Mouse (Mus musculus): ENCODE results near the gene Idh3g. TPM values are rescaled to one million over a fixed set of nuclear protein-coding genes. Genes with fewer than 3 reads are reported as not detected.

Gene Idh3g
- polyA plus RNA-seq (2014; fragmentation: Illumina TruSeq; extraction: RNeasy Lipid Tissue Mini Kit (QIAGEN cat#74804); ENCODE audit: low read depth, low replicate concordance), result 64.4 TPM

GRCm38 (mm10) chrX:73786364-73787224, at the start of gene Idh3g, which contains the start of gene Ssr4:
Gene Idh3g, minus strand, starts transcription at chrX:73786897.
Gene Ssr4, plus strand, starts transcription at chrX:73787028.

GRCm38 (mm10) chrX:73824185-73825151, 37.8 kb upstream of the Idh3g start, which contains the start of gene Pdzd4:
Gene Pdzd4, minus strand, starts transcription at chrX:73824969.

GRCm38 (mm10) chrX:73774168-73774760, 12.4 kb downstream of the Idh3g start, which contains the start of gene Srpk3:
Gene Srpk3, plus strand, starts transcription at chrX:73774405.

GRCm38 (mm10) chrX:73756334-73757140, 30.2 kb downstream of the Idh3g start, which contains the start of gene Plxnb3:
Gene Plxnb3, plus strand, starts transcription at chrX:73757090.

Other genes starting within 250 kb of the Idh3g start
- not detected for gene Dusp9, start 147.5 kb downstream of the Idh3g start, polyA plus RNA-seq (2014; fragmentation: Illumina TruSeq; extraction: RNeasy Lipid Tissue Mini Kit (QIAGEN cat#74804); ENCODE audit: low read depth, low replicate concordance)
- not detected for gene Pnck, start 126.8 kb downstream of the Idh3g start, polyA plus RNA-seq (2014; fragmentation: Illumina TruSeq; extraction: RNeasy Lipid Tissue Mini Kit (QIAGEN cat#74804); ENCODE audit: low read depth, low replicate concordance)
- gene Slc6a8, start 113.7 kb downstream of the Idh3g start, polyA plus RNA-seq (2014; fragmentation: Illumina TruSeq; extraction: RNeasy Lipid Tissue Mini Kit (QIAGEN cat#74804); ENCODE audit: low read depth, low replicate concordance), result 67.8 TPM
- gene Bcap31, start 70.7 kb downstream of the Idh3g start, polyA plus RNA-seq (2014; fragmentation: Illumina TruSeq; extraction: RNeasy Lipid Tissue Mini Kit (QIAGEN cat#74804); ENCODE audit: low read depth, low replicate concordance), result 255 TPM
- gene Abcd1, start 70.3 kb downstream of the Idh3g start, polyA plus RNA-seq (2014; fragmentation: Illumina TruSeq; extraction: RNeasy Lipid Tissue Mini Kit (QIAGEN cat#74804); ENCODE audit: low read depth, low replicate concordance), result 2.3 TPM
- 0.12 TPM for gene Plxnb3, start 29.8 kb downstream of the Idh3g start, polyA plus RNA-seq (2014; fragmentation: Illumina TruSeq; extraction: RNeasy Lipid Tissue Mini Kit (QIAGEN cat#74804); ENCODE audit: low read depth, low replicate concordance)
- gene Srpk3, start 12.5 kb downstream of the Idh3g start, polyA plus RNA-seq (2014; fragmentation: Illumina TruSeq; extraction: RNeasy Lipid Tissue Mini Kit (QIAGEN cat#74804); ENCODE audit: low read depth, low replicate concordance), result not detected
- gene Ssr4, start 131 bp upstream of the Idh3g start, polyA plus RNA-seq (2014; fragmentation: Illumina TruSeq; extraction: RNeasy Lipid Tissue Mini Kit (QIAGEN cat#74804); ENCODE audit: low read depth, low replicate concordance), result 19.8 TPM
- 0.76 TPM for gene Pdzd4, start 38.1 kb upstream of the Idh3g start, polyA plus RNA-seq (2014; fragmentation: Illumina TruSeq; extraction: RNeasy Lipid Tissue Mini Kit (QIAGEN cat#74804); ENCODE audit: low read depth, low replicate concordance)
- not detected for gene Avpr2, start 105.2 kb upstream of the Idh3g start, polyA plus RNA-seq (2014; fragmentation: Illumina TruSeq; extraction: RNeasy Lipid Tissue Mini Kit (QIAGEN cat#74804); ENCODE audit: low read depth, low replicate concordance)
- gene L1cam, start 109.2 kb upstream of the Idh3g start, polyA plus RNA-seq (2014; fragmentation: Illumina TruSeq; extraction: RNeasy Lipid Tissue Mini Kit (QIAGEN cat#74804); ENCODE audit: low read depth, low replicate concordance), result 2.8 TPM
- gene Arhgap4, start 135.0 kb upstream of the Idh3g start, polyA plus RNA-seq (2014; fragmentation: Illumina TruSeq; extraction: RNeasy Lipid Tissue Mini Kit (QIAGEN cat#74804); ENCODE audit: low read depth, low replicate concordance), result not detected
- 7.8 TPM for gene Naa10, start 135.0 kb upstream of the Idh3g start, polyA plus RNA-seq (2014; fragmentation: Illumina TruSeq; extraction: RNeasy Lipid Tissue Mini Kit (QIAGEN cat#74804); ENCODE audit: low read depth, low replicate concordance)
- 3.7 TPM for gene Renbp, start 144.0 kb upstream of the Idh3g start, polyA plus RNA-seq (2014; fragmentation: Illumina TruSeq; extraction: RNeasy Lipid Tissue Mini Kit (QIAGEN cat#74804); ENCODE audit: low read depth, low replicate concordance)
- gene Hcfc1, start 179.5 kb upstream of the Idh3g start, polyA plus RNA-seq (2014; fragmentation: Illumina TruSeq; extraction: RNeasy Lipid Tissue Mini Kit (QIAGEN cat#74804); ENCODE audit: low read depth, low replicate concordance), result 30.9 TPM
- gene Irak1, start 237.0 kb upstream of the Idh3g start, polyA plus RNA-seq (2014; fragmentation: Illumina TruSeq; extraction: RNeasy Lipid Tissue Mini Kit (QIAGEN cat#74804); ENCODE audit: low read depth, low replicate concordance), result 85.6 TPM